Mouse (Mus musculus): ENCODE measurements around the gene Scgn. TPM values are rescaled to one million over a fixed set of nuclear protein-coding genes. Genes with fewer than 3 reads are reported as not detected.

Gene Scgn
- polyA plus RNA-seq, 1 experiment, result not detected

- DNase-seq, result no peak
- no peaks in the 10 kb centered on the region for H3K4me1 ChIP-seq (ENCODE audit: control insufficient read depth, insufficient read depth, low read length)
- TF ChIP-seq POLR2A (IDR thresholded peaks at IDR 0.05; ENCODE audit: borderline replicate concordance, extremely low read depth, low read depth, low read length) (no peak), CTCF (IDR thresholded peaks at IDR 0.05; ENCODE audit: insufficient read depth, low read length) (no peak)
- H3K4me3 ChIP-seq (replicated peaks; ENCODE audit: extremely low read depth, low read depth, low read length), result no peak overlapping the region
- WGBS, result 38% methylated on average over 4 of the region's 4 CpGs
Observed at GRCm38 (mm10) chr13:23917674-23918073, 73.3 kb downstream of the Scgn start.

GRCm38 (mm10) chr13:23916132-23916531 lies 74.9 kb downstream of the Scgn start:
- WGBS, result 97% methylated on average over 1 of the region's 1 CpGs
- no peak overlapping the region for H3K4me3 ChIP-seq (replicated peaks; ENCODE audit: extremely low read depth, low read depth, low read length)
- no peaks in the 10 kb centered on the region for H3K4me1 ChIP-seq (ENCODE audit: control insufficient read depth, insufficient read depth, low read length)
- no peak for DNase-seq
- TF ChIP-seq POLR2A (IDR thresholded peaks at IDR 0.05; ENCODE audit: borderline replicate concordance, extremely low read depth, low read depth, low read length), result no peak
- TF ChIP-seq CTCF (IDR thresholded peaks at IDR 0.05; ENCODE audit: insufficient read depth, low read length), result no peak

- no peak for DNase-seq
- WGBS, result 65% methylated on average over 9 of the region's 9 CpGs
- TF ChIP-seq CTCF (IDR thresholded peaks at IDR 0.05; ENCODE audit: insufficient read depth, low read length) (no peak), POLR2A (IDR thresholded peaks at IDR 0.05; ENCODE audit: borderline replicate concordance, extremely low read depth, low read depth, low read length) (no peak)
- H3K4me3 ChIP-seq (replicated peaks; ENCODE audit: extremely low read depth, low read depth, low read length), result no peak within 1 kb of the TSS
- no peaks in the 10 kb centered on the region for H3K4me1 ChIP-seq (ENCODE audit: control insufficient read depth, insufficient read depth, low read length)
Observed at GRCm38 (mm10) chr13:23914376-23915167, 76.4 kb downstream of the Scgn start, which contains the start of gene Slc17a4. Gene Slc17a4 (minus strand): TSS chr13:23915009.

GRCm38 (mm10) chr13:23913791-23914306 lies 77.2 kb downstream of the Scgn start:
- H3K4me1 ChIP-seq (ENCODE audit: control insufficient read depth, insufficient read depth, low read length), result no peaks in the 10 kb centered on the region
- H3K4me3 ChIP-seq (replicated peaks; ENCODE audit: extremely low read depth, low read depth, low read length), result no peak overlapping the region
- DNase-seq, result no peak
- 35% methylated on average over 6 of the region's 6 CpGs for WGBS
- TF ChIP-seq POLR2A (IDR thresholded peaks at IDR 0.05; ENCODE audit: borderline replicate concordance, extremely low read depth, low read depth, low read length), result no peak
- TF ChIP-seq CTCF (IDR thresholded peaks at IDR 0.05; ENCODE audit: insufficient read depth, low read length), result no peak

GRCm38 (mm10) chr13:23911335-23911734 lies 79.7 kb downstream of the Scgn start:
- TF ChIP-seq CTCF (IDR thresholded peaks at IDR 0.05; ENCODE audit: insufficient read depth, low read length) (no peak), POLR2A (IDR thresholded peaks at IDR 0.05; ENCODE audit: borderline replicate concordance, extremely low read depth, low read depth, low read length) (no peak)
- DNase-seq, result no peak
- no peak overlapping the region for H3K4me3 ChIP-seq (replicated peaks; ENCODE audit: extremely low read depth, low read depth, low read length)
- no peaks in the 10 kb centered on the region for H3K4me1 ChIP-seq (ENCODE audit: control insufficient read depth, insufficient read depth, low read length)
- WGBS, result 53% methylated on average over 5 of the region's 5 CpGs

GRCm38 (mm10) chr13:23910121-23910520 lies 80.9 kb downstream of the Scgn start:
- WGBS, result 69% methylated on average over 5 of the region's 5 CpGs
- no peak for DNase-seq
- Histone ChIP-seq H3K4me1 (ENCODE audit: control insufficient read depth, insufficient read depth, low read length) (no peaks in the 10 kb centered on the region), H3K4me3 (replicated peaks; ENCODE audit: extremely low read depth, low read depth, low read length) (no peak overlapping the region)
- TF ChIP-seq CTCF (IDR thresholded peaks at IDR 0.05; ENCODE audit: insufficient read depth, low read length), result no peak
- no peak for TF ChIP-seq POLR2A (IDR thresholded peaks at IDR 0.05; ENCODE audit: borderline replicate concordance, extremely low read depth, low read depth, low read length)

- no peak for DNase-seq
- no peak overlapping the region for H3K4me3 ChIP-seq (replicated peaks; ENCODE audit: extremely low read depth, low read depth, low read length)
- H3K4me1 ChIP-seq (ENCODE audit: control insufficient read depth, insufficient read depth, low read length), result no peaks in the 10 kb centered on the region
- 90% methylated on average over 5 of the region's 5 CpGs for WGBS
- TF ChIP-seq POLR2A (IDR thresholded peaks at IDR 0.05; ENCODE audit: borderline replicate concordance, extremely low read depth, low read depth, low read length), result no peak
- TF ChIP-seq CTCF (IDR thresholded peaks at IDR 0.05; ENCODE audit: insufficient read depth, low read length), result no peak
Observed at GRCm38 (mm10) chr13:23906906-23907305, 84.1 kb downstream of the Scgn start.

Other genes starting within 250 kb of the Scgn start
- gene Hist1h3c, start 245.6 kb downstream of the Scgn start, polyA plus RNA-seq (2012; rRNA removed), result 1.2 and 2.9 TPM in 2 replicates
- gene Hist1h2bb, start 244.5 kb downstream of the Scgn start, polyA plus RNA-seq (2012; rRNA removed), result 2.5 and 2.6 TPM in 2 replicates
- gene Hist1h2ab, start 240.1 kb downstream of the Scgn start, polyA plus RNA-seq (2012; rRNA removed), result 2.0 and 3.9 TPM in 2 replicates
- gene Hist1h3b, start 238.9 kb downstream of the Scgn start, polyA plus RNA-seq (2012; rRNA removed), result 2.6 and 3.8 TPM in 2 replicates
- 2.5 and 2.8 TPM in 2 replicates for gene Hist1h4b, start 234.2 kb downstream of the Scgn start, polyA plus RNA-seq (2012; rRNA removed)
- 2.4 and 2.9 TPM in 2 replicates for gene Hist1h4a, start 230.0 kb downstream of the Scgn start, polyA plus RNA-seq (2012; rRNA removed)
- gene Hist1h3a, start 228.8 kb downstream of the Scgn start, polyA plus RNA-seq (2012; rRNA removed), result 3.1 and 4.3 TPM in 2 replicates
- not detected in 2 replicates for gene Hist1h1a, start 227.5 kb downstream of the Scgn start, polyA plus RNA-seq (2012; rRNA removed)
- gene Trim38, start 221.3 kb downstream of the Scgn start, polyA plus RNA-seq (2012; rRNA removed), result 0.07 TPM in 1 of 2 replicates, not detected in the other
- 0.32 and 0.52 TPM in 2 replicates for gene Slc17a2, start 184.2 kb downstream of the Scgn start, polyA plus RNA-seq (2012; rRNA removed)
- 0.02 TPM in 1 of 2 replicates, not detected in the other for gene Slc17a3, start 151.8 kb downstream of the Scgn start, polyA plus RNA-seq (2012; rRNA removed)
- gene Slc17a1, start 123.5 kb downstream of the Scgn start, polyA plus RNA-seq (2012; rRNA removed), result not detected in 2 replicates
- 0.07 TPM in 1 of 2 replicates, not detected in the other for gene Slc17a4, start 76.2 kb downstream of the Scgn start, polyA plus RNA-seq (2012; rRNA removed)
- not detected in 2 replicates for gene Hist1h2ba, start 57.1 kb downstream of the Scgn start, polyA plus RNA-seq (2012; rRNA removed)
- gene Hist1h2aa, start 56.8 kb downstream of the Scgn start, polyA plus RNA-seq (2012; rRNA removed), result not detected in 2 replicates

All from lung, adult 2 months (tissue).